Mouse (Mus musculus) small intestine, adult 2 months (tissue): Measurements from ENCODE around the gene Elob.

Experiments used
- CTCF ChIP-seq: fragments of 200-500 bp; IDR thresholded peaks from 2 replicates; pipeline ENCODE4 v1.5.1; 2012; ENCODE audit warnings: low read depth, mild to moderate bottlenecking, control low read depth, inconsistent platforms, low read length, moderate library complexity, mixed read lengths; ENCODE audit not compliant: insufficient replicate concordance, insufficient read length; ENCODE audit errors: extremely low read depth
- POLR2A ChIP-seq: fragments of 200-500 bp; IDR thresholded peaks from 2 replicates; pipeline ENCODE4 v1.6.1; 2012; ENCODE audit warnings: low read depth, mild to moderate bottlenecking, control low read depth, inconsistent platforms, low read length, moderate library complexity

- TF ChIP-seq POLR2A = no peak
- no peak for TF ChIP-seq CTCF
These were observed 45.6 kb downstream of the Elob start for GRCm38 (mm10) chr17:23783352-23783751.
